Mouse (Mus musculus): ENCODE results near the gene Fgfr4.

DNA sequence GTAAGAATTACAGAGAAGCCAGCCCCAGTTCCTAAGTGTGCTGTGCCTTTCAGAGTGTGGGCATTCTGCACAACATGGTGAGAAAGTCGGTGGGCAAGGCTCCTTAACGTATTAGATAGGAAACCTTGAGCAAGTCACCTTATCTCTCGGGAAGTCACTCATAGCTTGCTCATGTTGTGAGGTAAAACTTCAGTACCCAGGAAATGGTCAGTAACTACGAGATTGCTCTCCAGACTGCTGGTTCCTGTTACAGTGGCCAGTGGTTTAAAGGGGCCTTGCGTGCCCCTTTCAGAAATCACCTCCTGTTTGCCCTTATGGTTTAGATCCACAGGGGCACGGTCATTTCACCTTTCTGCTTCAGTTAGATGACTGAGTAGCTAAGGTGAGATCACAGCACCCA is 38.1 kb upstream of the Fgfr4 start:
- TF ChIP-seq POLR2A (IDR thresholded peaks at IDR 0.05; ENCODE audit: borderline replicate concordance, insufficient read depth, low read length) (no peak), CTCF (IDR thresholded peaks at IDR 0.05; ENCODE audit: borderline replicate concordance, insufficient read depth, low read depth, low read length) (no peak)

Measured in cerebellum, adult 2 months (tissue).